In the genomic region with DNA sequence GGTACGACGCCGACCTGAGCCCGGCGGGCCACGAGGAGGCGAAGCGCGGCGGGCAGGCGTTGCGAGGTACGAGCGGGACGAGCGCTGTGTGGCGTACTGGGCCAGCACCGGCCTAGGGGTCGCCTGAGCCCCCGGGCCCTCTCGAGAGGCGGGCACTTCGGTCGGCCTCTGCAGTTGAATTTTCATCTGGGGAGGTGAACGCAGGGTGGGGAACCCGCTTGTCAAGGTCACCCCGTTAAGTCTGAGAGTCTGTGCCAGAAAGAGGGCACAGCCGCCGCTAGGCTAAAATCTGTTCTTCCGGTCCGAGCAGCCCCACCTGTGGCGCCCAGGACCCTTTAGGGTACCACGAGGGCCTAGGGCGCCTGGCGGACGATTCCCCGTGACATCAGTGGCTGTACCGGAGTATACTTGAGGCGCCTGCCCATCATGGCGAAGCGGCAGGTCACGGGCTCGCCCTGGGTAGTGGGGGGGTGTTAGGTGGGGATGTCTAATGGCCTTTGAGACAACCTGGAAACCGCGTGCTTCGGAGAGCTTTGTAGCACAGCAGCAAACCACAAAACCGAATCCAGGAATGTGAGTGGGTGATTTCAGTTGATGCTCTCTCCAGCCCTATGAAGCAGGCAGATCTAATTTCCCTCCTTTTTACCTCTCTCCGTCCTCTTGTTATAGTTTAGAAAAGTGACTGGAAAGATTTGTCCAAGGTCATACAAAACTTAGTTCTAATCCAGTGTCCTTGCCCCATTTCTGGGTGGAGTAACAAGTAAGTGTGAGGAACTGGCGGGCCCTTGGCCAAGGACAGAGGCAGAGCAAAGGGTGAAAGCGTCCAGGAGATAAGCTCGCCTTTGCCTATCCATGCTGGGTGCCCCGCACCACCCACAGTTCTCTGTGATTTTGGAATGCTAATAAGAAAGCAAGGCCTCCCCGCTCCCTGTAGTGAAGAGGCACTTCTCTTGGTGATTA, we compare ENCODE assay signal across 7 mouse cellular contexts. TPM values are rescaled to one million over a fixed set of nuclear protein-coding genes. Genes with fewer than 3 reads are reported as not detected.
DNase-seq lines count a peak whose midpoint lies in the region; ATAC-seq lines count a peak whose summit lies in the region.

No protein-coding gene starts in this region.

- under 1% methylated on average over 53 of the region's 53 CpGs for whole genome bisulfite sequencing in forebrain, embryonic 12.5 days
- 2% methylated on average over 46 of the region's 53 CpGs for WGBS in macrophage (ENCODE audit: missing documents)

- peaks cover 18% of the 10 kb centered on the region for H3K36me3 ChIP-seq in forebrain, embryonic 12.5 days (replicated peaks)
- no peaks in the 10 kb centered on the region for H3K36me3 ChIP-seq in macrophage (ENCODE audit: inconsistent target)

- no peaks in the 10 kb centered on the region for H3K27me3 ChIP-seq in forebrain, embryonic 12.5 days

- peak overlapping the region; percentile 74 for H3K4me2 ChIP-seq in forebrain, embryonic 12.5 days

- H3K4me1 ChIP-seq in forebrain, embryonic 12.5 days: peaks cover 18% of the 10 kb centered on the region

- H3K4me3 ChIP-seq in forebrain, embryonic 12.5 days (replicated peaks): peak overlapping the region; percentile 89
- peak overlapping the region; percentile 96 for H3K4me3 ChIP-seq in macrophage (ENCODE audit: inconsistent target)

- H3K9me3 ChIP-seq in forebrain, embryonic 12.5 days: no peaks in the 10 kb centered on the region

- peak; percentile 65 for DNase-seq in Muller cell, postnatal 12 days (ENCODE audit: inconsistent ontology term)
- peak; percentile 51 for DNase-seq in brain, adult 2 months (ENCODE audit: low read depth, low spot score)
- peak; percentile 52 for DNase-seq in heart, postnatal 4 days
- peak; percentile 37 to 45 for DNase-seq in layer of hippocampus, adult 8-10 months (ENCODE audit: low spot score in 2 of 2)
- DNase-seq in right cerebral cortex, postnatal 4 days: peak; percentile 33

- H3K79me2 ChIP-seq in macrophage (ENCODE audit: inconsistent target): peaks cover 54% of the 10 kb centered on the region

- H3K27ac ChIP-seq in forebrain, embryonic 12.5 days: peak overlapping the region; percentile 85
- peak overlapping the region; percentile 94 for H3K27ac ChIP-seq in macrophage

- H3K9ac ChIP-seq in forebrain, embryonic 12.5 days: peak overlapping the region; percentile 94

- peak; percentile 81 for ATAC-seq in forebrain, embryonic 12.5 days (ENCODE audit: low FRiP score)

RNA-seq across cellular contexts. Expression of a gene that starts 0.7 kb away (rescaled TPM):
- polyA plus RNA-seq in forebrain, embryonic 12.5 days (2016; fragmentation: Nextera tagmentation; extraction: Ambion mirVana): 621 and 639 TPM in 2 replicates
- 100 to 1,000 TPM; 150 to 162 TPM for total RNA-seq in heart, postnatal 4 days (2021)
- 100 to 1,000 TPM; 520 to 573 (median 534) TPM for total RNA-seq in layer of hippocampus, adult 8-10 months (2022)
- total RNA-seq in macrophage (2018; cell fraction: chromatin; rRNA removed): 10 to 100 TPM in 25 of 26 experiments, 1 to 10 TPM in 1; 7.5 to 76.5 (median 25.1) TPM
- total RNA-seq in macrophage (2018; cell fraction: cytosol; rRNA removed): 100 to 1,000 TPM; 264 to 454 (median 349) TPM
- total RNA-seq in macrophage (2018; cell fraction: nucleus; rRNA removed): 100 to 1,000 TPM in 14 of 26 experiments, 10 to 100 TPM in 12; 47.8 to 175 (median 103) TPM
- polyA plus RNA-seq in macrophage (2018): 316 to 518 TPM (median 374 TPM) in 3 replicates

RNA-seq across cellular contexts. Expression of a gene that starts 16.4 kb away (rescaled TPM):
- 24.3 and 28.1 TPM in 2 replicates for polyA plus RNA-seq in forebrain, embryonic 12.5 days (2016; fragmentation: Nextera tagmentation; extraction: Ambion mirVana)
- 10 to 100 TPM; 19.9 to 23.4 TPM for total RNA-seq in heart, postnatal 4 days (2021)
- total RNA-seq in layer of hippocampus, adult 8-10 months (2022): 10 to 100 TPM; 33.0 to 34.6 (median 33.5) TPM
- 10 to 100 TPM in 7 of 26 experiments, 1 to 10 TPM in 19; 2.3 to 18.2 (median 8.3) TPM for total RNA-seq in macrophage (2018; cell fraction: chromatin; rRNA removed)
- total RNA-seq in macrophage (2018; cell fraction: cytosol; rRNA removed): 1 to 10 TPM; 3.5 to 6.7 (median 5.1) TPM
- total RNA-seq in macrophage (2018; cell fraction: nucleus; rRNA removed): 10 to 100 TPM in 2 of 26 experiments, 1 to 10 TPM in 24; 2.5 to 18.5 (median 5.6) TPM
- 3.8 to 15.5 TPM (median 6.8 TPM) in 3 replicates for polyA plus RNA-seq in macrophage (2018)

RNA-seq across cellular contexts. Expression of a gene that starts 20.8 kb away (rescaled TPM):
- 77.7 and 83.2 TPM in 2 replicates for polyA plus RNA-seq in forebrain, embryonic 12.5 days (2016; fragmentation: Nextera tagmentation; extraction: Ambion mirVana)
- 10 to 100 TPM; 18.0 to 18.2 TPM for total RNA-seq in heart, postnatal 4 days (2021)
- 10 to 100 TPM; 25.5 to 34.9 (median 29.1) TPM for total RNA-seq in layer of hippocampus, adult 8-10 months (2022)
- total RNA-seq in macrophage (2018; cell fraction: chromatin; rRNA removed): 10 to 100 TPM in 19 of 26 experiments, 1 to 10 TPM in 7; 3.9 to 35.7 (median 16.0) TPM
- total RNA-seq in macrophage (2018; cell fraction: cytosol; rRNA removed): 10 to 100 TPM; 10.2 to 27.9 (median 20.5) TPM
- total RNA-seq in macrophage (2018; cell fraction: nucleus; rRNA removed): 10 to 100 TPM in 17 of 26 experiments, 1 to 10 TPM in 9; 5.3 to 35.8 (median 13.5) TPM
- 15.3 to 37.7 TPM (median 36.0 TPM) in 3 replicates for polyA plus RNA-seq in macrophage (2018)

RNA-seq across cellular contexts. Expression of a gene that starts 20.9 kb away (rescaled TPM):
- 79.5 and 82.5 TPM in 2 replicates for polyA plus RNA-seq in forebrain, embryonic 12.5 days (2016; fragmentation: Nextera tagmentation; extraction: Ambion mirVana)
- total RNA-seq in heart, postnatal 4 days (2021): 10 to 100 TPM; 30.7 to 31.7 TPM
- 10 to 100 TPM; 43.5 to 47.4 (median 44.0) TPM for total RNA-seq in layer of hippocampus, adult 8-10 months (2022)
- total RNA-seq in macrophage (2018; cell fraction: chromatin; rRNA removed): 10 to 100 TPM; 30.4 to 96.2 (median 73.6) TPM
- 10 to 100 TPM; 20.2 to 31.1 (median 25.7) TPM for total RNA-seq in macrophage (2018; cell fraction: cytosol; rRNA removed)
- 10 to 100 TPM; 27.2 to 91.0 (median 47.7) TPM for total RNA-seq in macrophage (2018; cell fraction: nucleus; rRNA removed)
- polyA plus RNA-seq in macrophage (2018): 17.4 to 32.6 TPM (median 29.9 TPM) in 3 replicates

Comparison
In these comparisons a context has a peak if more than half of its experiments do, and no peak if none do; other contexts are left out.
1. Peak in every context shown above with its lines: DNase-seq, ATAC-seq, H3K4me3 ChIP-seq and H3K27ac ChIP-seq.